Mouse (Mus musculus): ENCODE data around the gene Ccdc114.
"Not testable (repeated sequence)": the region's sequence is repeated elsewhere in the genome, so short reads cannot be mapped to it uniquely, and the experiment has no call there.

The Ccdc114 gene

GRCm38 (mm10) chr7:45923762-45924428 is at the start of gene Ccdc114:
TSS of gene Ccdc114 (plus strand) at chr7:45924072.
- DNase-seq (ENCODE audit: low read depth, low spot score): peak; percentile 84

DNA sequence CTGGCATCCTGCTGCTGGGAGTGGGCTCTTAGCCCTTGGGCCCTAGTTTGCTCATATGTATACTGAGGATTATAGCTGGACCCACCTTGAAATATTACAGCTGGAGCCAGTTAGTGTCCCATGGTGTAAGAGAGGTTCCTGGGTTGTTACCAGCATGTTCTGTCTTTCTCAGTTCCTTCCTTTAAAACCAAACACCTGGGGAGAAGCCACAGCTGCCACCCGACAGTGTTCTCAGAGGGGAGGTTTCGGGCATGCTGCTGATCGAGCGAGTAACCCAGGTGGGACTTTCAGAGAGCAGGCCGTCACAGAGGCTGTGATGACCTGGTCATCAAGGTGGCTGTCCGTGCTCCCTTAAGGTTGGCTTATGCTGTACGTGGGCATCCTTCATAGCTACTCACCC is 47.0 kb upstream of the Ccdc114 start:
- no peak for DNase-seq (ENCODE audit: low read depth, low spot score)

DNA sequence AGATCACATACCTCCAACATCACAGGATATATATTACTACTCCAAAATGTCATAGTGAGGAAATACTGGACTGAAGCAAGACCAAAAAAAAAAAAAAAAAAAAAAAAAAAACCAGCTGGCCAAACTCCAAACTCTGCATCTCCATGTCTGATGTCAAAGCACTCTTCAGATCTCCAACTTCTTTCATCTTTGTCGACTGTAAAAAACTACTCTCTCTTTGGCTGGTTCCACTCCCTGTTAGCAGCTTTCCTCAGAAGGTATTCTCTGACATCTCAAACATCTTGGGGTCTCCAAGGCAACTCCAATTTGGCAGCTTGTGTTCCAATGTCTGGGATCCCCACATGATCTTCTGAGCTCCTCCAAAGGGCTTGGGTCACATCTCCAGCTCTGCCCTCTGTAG is 45.6 kb upstream of the Ccdc114 start, which contains the start of gene Grin2d:
TSS of gene Grin2d (minus strand) at position 101 of the 400 bp plus-strand sequence.
- DNase-seq (ENCODE audit: low read depth, low spot score): not testable (repeated sequence)

DNA sequence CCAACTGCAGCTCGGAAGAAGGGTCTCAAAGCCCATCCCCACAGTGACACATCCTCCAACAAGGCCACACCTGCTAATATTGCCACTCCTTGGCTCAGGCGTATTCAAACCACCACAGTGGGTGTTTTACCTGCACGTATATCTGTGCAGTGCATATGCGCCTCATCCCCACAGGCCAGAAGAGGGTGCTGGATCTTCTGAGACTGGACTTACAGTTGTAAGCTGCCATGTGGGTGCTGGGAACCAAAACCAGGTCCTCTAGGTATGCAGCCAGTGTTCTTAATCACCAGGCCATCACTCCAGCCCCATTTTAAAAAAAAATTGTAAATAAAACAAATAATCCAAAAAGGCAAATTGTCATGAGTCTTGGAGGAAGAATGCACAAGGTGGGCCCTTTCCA is 43.3 kb upstream of the Ccdc114 start:
- DNase-seq (ENCODE audit: low read depth, low spot score): no peak

GRCm38 (mm10) chr7:45881011-45881410 is 42.9 kb upstream of the Ccdc114 start:
- DNase-seq (ENCODE audit: low read depth, low spot score): peak; percentile 34

GRCm38 (mm10) chr7:45887246-45887645 is 36.6 kb upstream of the Ccdc114 start:
- DNase-seq (ENCODE audit: low read depth, low spot score): no peak

DNA sequence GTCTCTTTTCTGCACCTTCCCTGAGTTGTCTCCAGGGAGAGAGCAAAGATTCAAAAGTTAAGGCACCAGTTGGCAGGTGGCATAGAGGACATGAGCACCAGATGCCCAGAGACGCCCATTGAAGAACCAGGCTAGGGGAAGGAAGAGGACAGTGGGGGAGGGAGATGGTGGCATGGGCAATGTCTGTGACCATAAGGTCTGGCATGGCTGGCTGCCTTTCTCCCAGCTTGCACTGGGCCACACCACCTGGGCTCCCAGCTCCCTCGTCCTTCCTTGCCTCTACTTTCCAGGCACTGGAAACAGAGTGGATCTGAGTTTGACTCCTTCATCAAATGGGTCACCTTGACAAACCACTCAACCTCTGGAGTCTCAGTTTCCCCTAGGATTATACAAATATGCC is 31.2 kb upstream of the Ccdc114 start:
- no peak for DNase-seq (ENCODE audit: low read depth, low spot score)

- no peak for DNase-seq (ENCODE audit: low read depth, low spot score)
These were observed 27.8 kb upstream of the Ccdc114 start for GRCm38 (mm10) chr7:45895931-45896516.

GRCm38 (mm10) chr7:45896517-45897257 is 27.2 kb upstream of the Ccdc114 start, which contains the start of the genes Syngr4 and Tmem143:
TSS of gene Syngr4 (minus strand) at chr7:45896714.
TSS of gene Tmem143 (plus strand) at chr7:45896941.
- DNase-seq (ENCODE audit: low read depth, low spot score): peak; percentile 99

DNA sequence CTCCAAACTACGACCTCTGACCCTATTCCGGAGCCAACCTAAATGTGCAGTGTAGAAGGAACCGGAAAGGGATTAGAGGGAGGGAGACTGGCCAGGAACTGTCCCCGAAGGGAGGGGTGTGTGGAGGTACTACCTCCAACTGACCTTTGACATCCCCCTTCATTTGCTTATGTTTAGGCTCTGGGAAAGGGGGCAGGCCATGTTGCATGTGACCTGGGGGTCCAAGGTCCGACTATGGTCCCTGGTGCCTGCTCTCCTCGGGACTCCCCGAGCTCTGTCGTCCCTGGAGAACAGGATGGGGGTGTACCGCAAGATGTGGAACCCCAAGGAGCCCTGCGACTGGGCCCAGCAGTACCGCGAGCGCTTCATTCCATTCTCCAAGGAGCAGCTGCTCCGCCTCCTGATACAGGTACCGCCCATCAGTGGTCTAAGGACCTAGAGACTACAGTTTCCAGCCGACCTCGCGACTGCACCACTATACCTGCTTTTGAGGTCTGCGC is 26.6 kb upstream of the Ccdc114 start:
- peak; percentile 89 for DNase-seq (ENCODE audit: low read depth, low spot score)

GRCm38 (mm10) chr7:45898125-45898524 is 25.7 kb upstream of the Ccdc114 start:
- DNase-seq (ENCODE audit: low read depth, low spot score): peak; percentile 70

DNA sequence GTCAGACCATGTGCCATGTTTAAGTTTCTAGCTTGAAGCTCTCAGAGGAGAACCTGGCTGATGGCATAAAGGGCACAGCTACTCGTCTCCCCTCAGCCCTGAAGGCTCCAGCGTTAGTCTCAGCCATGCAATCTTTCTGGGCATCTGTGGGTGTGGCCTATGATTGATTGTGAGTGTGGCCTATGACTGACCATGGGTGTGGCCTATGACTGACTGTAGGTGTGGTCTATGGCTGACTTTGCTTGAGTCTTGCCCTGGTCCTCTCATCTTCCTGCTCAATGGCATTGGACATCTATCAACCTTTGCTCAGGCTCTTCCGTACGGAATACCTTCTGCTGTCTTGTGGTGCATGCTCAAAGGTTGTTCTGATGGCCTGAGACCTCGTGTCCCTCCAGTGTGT is 22.3 kb upstream of the Ccdc114 start:
- peak; percentile 84 for DNase-seq (ENCODE audit: low read depth, low spot score)

DNA sequence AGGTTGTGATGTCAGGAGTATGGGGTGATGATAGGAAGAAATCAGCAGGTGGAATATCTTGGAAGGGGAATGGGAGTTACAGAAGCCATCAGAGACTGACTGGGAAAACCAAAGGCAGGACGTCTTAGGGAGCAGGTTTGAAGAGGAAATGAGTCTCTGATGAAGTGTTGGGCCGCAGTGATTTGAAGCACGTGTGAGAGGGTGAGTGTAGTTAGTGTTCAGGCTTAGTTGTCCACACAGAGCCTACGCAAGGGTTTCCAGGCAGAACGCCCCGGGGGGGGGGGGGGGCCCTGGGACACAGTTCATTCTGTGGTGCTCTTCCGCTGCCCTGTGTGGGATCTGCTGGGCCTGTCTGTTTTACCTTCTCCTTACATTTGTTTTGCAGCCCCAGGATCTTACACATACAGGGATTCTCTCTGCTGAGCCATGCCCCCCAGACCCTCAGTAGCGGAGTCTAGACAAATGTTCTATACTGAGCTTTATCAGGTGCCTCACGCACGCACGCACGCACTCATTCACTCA is 21.3 kb upstream of the Ccdc114 start:
- peak; percentile 54 for DNase-seq (ENCODE audit: low read depth, low spot score)

DNA sequence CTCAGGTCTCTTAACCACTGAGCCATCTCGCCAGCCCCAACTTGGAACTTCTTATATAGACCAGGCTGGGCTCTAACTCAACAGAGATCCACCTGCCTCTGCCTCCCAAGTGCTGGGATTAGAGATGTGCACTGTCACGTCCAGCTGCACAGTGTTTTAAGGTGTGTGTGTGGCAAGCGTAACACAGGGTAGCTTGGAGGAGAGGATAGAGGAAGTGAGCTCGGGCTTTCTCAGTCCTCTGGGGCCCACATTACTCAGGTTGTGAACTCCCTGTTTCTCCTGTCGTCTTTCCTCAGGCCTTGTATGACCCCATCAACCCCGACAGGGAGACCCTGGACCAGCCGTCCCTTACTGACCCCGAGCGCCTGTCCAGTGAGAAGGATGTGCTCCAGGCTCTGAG is 17.2 kb upstream of the Ccdc114 start:
- no peak for DNase-seq (ENCODE audit: low read depth, low spot score)

DNA sequence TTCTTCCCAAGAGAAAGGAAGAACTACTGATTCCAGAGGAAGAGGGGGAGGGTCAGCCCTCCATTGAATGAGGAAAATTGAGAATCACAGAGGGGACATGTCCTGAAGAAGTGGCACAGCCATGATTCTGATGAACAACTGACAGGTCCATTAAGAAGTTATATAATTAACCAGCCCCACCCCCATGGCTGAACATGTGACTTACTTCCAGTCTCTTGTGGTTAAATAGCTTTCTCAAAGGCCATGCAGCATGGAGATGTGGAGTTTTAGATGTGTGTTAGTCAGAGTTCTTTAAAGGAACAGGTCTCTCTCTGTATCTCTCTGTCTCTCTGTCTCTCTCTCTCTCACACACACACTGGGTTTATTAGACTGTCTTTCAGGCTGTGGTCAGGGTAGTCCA is 15.5 kb upstream of the Ccdc114 start:
- DNase-seq (ENCODE audit: low read depth, low spot score): no peak

DNA sequence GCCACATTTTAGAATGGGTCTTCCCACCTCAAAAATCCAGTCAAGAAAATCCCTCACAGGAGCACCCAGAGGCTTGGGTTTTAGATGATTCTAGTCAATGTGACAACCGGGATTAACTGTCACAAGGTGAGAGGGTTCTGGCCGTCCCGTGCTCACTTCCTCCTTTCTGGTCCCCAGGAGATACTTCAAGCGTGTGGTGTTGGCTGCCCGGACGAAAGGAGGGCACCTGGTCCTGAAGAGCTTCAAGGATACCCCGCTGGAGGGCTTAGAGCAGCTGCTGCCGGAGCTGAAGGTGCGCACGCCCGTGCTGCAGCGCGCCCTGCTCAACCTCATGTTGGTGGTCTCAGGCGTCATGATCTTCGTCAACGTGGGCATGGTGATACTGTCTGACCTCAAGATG is 14.7 kb upstream of the Ccdc114 start:
- no peak for DNase-seq (ENCODE audit: low read depth, low spot score)

DNA sequence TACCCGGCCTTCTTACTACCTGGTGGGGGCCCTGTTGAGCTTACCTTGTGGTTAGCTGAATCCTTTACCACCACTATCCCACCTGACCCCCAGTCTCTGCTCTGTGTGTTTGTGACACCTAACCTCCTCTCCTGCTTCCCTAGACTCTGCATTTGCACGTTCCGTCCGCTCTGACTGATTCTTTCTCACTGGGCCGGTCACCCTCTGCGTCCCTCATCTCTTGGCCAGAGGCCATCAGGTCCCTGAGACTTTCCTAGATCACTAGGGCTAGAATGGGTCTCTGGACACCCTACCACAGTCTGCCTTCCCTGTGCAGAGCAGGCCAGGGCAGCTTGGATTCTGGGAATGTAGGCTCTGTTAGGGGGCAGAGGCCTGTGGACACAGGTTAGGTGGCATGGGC is 9.8 kb upstream of the Ccdc114 start:
- DNase-seq (ENCODE audit: low read depth, low spot score): no peak

GRCm38 (mm10) chr7:45915011-45915410 is 8.9 kb upstream of the Ccdc114 start:
- DNase-seq (ENCODE audit: low read depth, low spot score): no peak

- DNase-seq (ENCODE audit: low read depth, low spot score): peak; percentile 69
These were observed 7.5 kb upstream of the Ccdc114 start for GRCm38 (mm10) chr7:45916056-45917003.

DNA sequence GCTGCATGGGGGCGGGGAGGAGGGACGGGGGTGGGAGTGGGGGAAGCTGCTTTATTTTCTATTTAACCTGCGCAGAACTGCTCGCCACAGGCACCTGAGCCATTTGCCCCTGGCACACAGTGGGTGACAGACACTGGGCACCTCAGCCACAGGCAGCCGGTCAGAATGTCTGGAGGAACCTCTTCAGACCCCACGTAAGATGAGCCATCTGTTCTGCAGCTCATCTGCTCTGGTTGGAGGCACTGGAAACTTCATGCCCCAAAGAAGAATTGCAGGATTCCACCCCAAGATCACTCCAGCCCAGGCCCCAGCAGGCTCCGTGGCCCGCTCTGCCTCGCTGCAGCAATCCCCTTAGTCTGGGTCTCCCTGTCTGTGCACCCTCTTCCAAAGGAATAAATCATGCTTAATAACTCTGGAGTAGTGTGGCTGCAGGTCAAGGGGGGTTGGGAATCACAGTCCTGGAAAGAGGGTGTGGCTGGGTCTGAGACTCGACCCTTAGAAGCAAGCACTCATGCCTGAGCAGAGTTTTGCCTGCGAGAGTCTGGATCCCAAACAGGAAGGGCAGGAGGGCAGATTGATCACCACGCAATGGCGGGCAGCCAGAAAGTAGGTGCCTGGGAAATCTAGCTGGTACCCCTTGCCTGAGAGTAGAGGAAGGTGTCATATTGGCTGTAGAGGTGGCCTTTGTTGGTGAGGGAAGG is 6.7 kb upstream of the Ccdc114 start:
- no peak for DNase-seq (ENCODE audit: low read depth, low spot score)

All from ES-CJ7 (cell line).